12 mouse cellular contexts compared by ENCODE assay signal in the genomic region with DNA sequence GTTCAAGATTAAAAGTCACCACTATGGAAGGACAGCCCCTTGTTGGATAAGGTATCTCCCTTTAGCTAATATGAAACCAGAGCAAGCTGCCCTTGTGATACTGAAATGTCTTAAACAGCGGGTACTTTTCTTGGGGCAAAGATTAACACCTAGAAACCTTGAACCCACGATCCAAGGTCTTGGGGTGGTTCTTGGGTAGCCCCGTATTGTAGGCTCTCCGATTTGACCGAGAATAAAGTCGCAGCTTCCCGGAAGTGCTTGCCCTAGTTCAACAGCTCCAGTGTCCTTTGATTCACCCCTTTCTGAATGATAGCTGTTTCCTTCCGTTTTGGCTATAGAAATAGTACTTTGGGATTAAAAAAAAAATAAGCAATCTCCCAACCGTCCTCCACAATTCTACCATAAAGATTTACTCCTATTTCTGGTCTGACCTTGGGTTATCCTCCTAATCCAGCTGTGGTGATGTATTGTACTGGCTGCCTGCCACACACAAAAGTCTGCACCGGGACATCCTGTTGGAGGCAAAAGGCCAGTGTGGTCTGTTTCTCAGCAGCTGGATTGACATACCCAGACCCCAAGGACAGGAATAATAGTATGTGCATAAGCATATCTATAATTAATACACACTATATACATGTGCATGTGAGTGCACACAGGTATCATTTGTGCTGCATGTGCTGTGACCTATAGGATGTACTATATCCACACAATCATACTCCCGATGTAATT.
DNase-seq lines count a peak whose midpoint lies in the region; ATAC-seq lines count a peak whose summit lies in the region.
"Had no signal": no experiment of that assay in that cellular context is flagged by ENCODE, and none has a peak within 500 bp of the region (broad histone marks: within the 10 kb centered on the region; RNA-seq: fewer than 3 reads in every experiment).

No protein-coding gene starts in this region.

- no peaks in the 10 kb centered on the region for H3K4me1 ChIP-seq in hindbrain, embryonic 13.5 days (replicated peaks)
- H3K4me1 ChIP-seq: hindbrain, embryonic 10.5 days had no signal

- no peaks in the 10 kb centered on the region for H3K27me3 ChIP-seq in hindbrain, embryonic 13.5 days
- H3K27me3 ChIP-seq: stomach, embryonic 15.5 days had no signal

- H3K4me2 ChIP-seq in hindbrain, embryonic 13.5 days: no peak overlapping the region
- H3K4me2 ChIP-seq: stomach, embryonic 15.5 days had no signal

- H3K4me3 ChIP-seq in hindbrain, embryonic 13.5 days: no peak overlapping the region
- H3K4me3 ChIP-seq: hindbrain, embryonic 10.5 days; stomach, embryonic 15.5 days had no signal

- no peak overlapping the region for H3K27ac ChIP-seq in hindbrain, embryonic 13.5 days
- H3K27ac ChIP-seq: hindbrain, embryonic 10.5 days had no signal

- no peak for ATAC-seq in hindbrain, embryonic 13.5 days (ENCODE audit: low FRiP score)
- ATAC-seq: lung, postnatal 0 days had no signal

- WGBS in hindbrain, embryonic 13.5 days: 83% methylated on average over 11 of the region's 11 CpGs

- H3K36me3 ChIP-seq in hindbrain, embryonic 13.5 days: no peaks in the 10 kb centered on the region
- H3K36me3 ChIP-seq: hindbrain, embryonic 10.5 days; stomach, embryonic 15.5 days had no signal

- H3K9me3 ChIP-seq in hindbrain, embryonic 13.5 days: no peaks in the 10 kb centered on the region
- H3K9me3 ChIP-seq: hindbrain, embryonic 10.5 days; stomach, embryonic 15.5 days had no signal

- no peak overlapping the region for H3K9ac ChIP-seq in hindbrain, embryonic 13.5 days
- H3K9ac ChIP-seq: stomach, embryonic 15.5 days had no signal

- peak; percentile 5 for DNase-seq in gastrocnemius, postnatal 14 days
- no peak for DNase-seq in gastrocnemius, postnatal 25 days
- peak; percentile 7 to 30 for DNase-seq in lung, postnatal 4 days
- no peak for DNase-seq in lung, adult 18-20 months
- peak; percentile 45 for DNase-seq in kidney, adult 18-20 months
- DNase-seq in kidney, postnatal 4 days: peak; percentile 71 to 78
- DNase-seq in thymus, postnatal 36 days: no peak
- DNase-seq: cerebellum, adult 2 months had no signal

- intact Hi-C loops in gastrocnemius, postnatal 14 days (cut with DNase I; ENCODE audit: low total_unique reads): no loop called here

Comparison
In these comparisons a context has a peak if more than half of its experiments do, and no peak if none do; other contexts are left out.
1. DNase-seq: peak in gastrocnemius, postnatal 14 days (single experiment), lung, postnatal 4 days (2 of 2), kidney, adult 18-20 months (single experiment) and kidney, postnatal 4 days (2 of 2); none in gastrocnemius, postnatal 25 days (single experiment), lung, adult 18-20 months (0 of 2) and thymus, postnatal 36 days (0 of 2).